Mouse (Mus musculus): ENCODE data around the gene Lsamp. TPM values are rescaled to one million over a fixed set of nuclear protein-coding genes. Genes with fewer than 3 reads are reported as not detected.

Gene Lsamp
- polyA plus RNA-seq, 1 experiment, result not detected

DNA sequence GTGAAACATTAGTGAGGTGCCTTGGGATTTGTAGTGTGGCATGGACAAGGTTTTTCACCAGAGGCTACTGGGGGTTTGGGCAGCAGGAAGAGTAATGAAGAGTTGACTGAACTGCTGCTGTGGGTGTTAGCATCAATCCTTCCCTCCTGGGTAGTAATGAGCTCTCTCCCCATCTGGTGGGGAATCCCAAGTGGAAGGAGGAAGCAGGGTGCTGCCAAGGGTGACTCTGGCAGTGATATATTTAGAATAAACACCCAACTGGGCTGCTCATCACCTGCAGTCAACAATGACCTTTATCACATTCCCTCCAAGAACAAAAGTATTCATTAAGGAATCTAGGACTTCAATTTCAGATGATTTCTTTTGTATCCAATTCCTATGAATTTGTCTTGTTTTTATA, 2064.0 kb downstream of the Lsamp start:
- TF ChIP-seq GATA1 (IDR thresholded peaks at IDR 0.05; ENCODE audit: low read length), result no peak

DNA sequence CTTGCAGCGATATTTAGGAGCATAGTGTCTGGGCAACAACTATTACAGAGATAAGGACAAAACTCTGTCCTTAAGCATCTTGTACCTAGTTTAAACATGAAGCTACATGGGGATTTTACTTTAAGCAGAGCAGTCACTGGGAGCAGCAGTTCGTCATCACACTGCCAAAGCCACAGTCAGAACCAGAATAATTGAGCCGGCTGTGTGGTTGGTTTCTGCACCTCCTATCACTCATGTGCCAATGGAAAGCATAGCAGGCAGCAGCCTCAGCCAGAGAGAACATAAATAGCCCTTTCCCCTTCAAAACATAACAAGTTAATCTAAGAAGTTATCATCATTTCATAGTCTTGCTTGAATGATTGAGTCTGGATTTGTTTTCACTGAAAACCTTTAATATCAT, 2075.8 kb downstream of the Lsamp start:
- TF ChIP-seq GATA1 (IDR thresholded peaks at IDR 0.05; ENCODE audit: low read length), result no peak

- no peak for TF ChIP-seq GATA1 (IDR thresholded peaks at IDR 0.05; ENCODE audit: low read length)
These were observed 2090.2 kb downstream of the Lsamp start for GRCm38 (mm10) chr16:42074325-42074724.

- no peak for TF ChIP-seq GATA1 (IDR thresholded peaks at IDR 0.05; ENCODE audit: low read length)
These were observed 2095.4 kb downstream of the Lsamp start for GRCm38 (mm10) chr16:42079573-42079972.

DNA sequence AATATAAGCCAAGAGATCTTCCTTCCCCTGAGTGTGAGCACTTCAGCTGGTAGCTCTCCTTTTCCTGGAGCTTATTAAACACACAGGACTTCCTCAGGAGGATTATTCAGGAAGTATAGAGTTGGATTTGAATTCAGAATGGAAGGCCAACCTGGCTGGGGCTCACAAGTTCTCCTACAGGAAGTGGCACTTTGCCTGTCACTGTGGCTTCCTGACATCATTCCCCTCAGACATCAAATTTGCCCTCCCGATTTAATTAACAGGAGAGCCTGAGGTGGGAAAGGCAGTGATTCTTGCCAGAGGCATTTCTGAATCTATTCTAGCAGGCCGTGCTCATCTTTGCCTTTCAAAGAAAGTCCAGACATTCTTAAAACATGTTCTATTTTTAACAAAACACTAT, 2097.4 kb downstream of the Lsamp start:
- TF ChIP-seq GATA1 (IDR thresholded peaks at IDR 0.05; ENCODE audit: low read length), result no peak

GRCm38 (mm10) chr16:42097510-42097909, 2113.3 kb downstream of the Lsamp start:
- no peak for TF ChIP-seq GATA1 (IDR thresholded peaks at IDR 0.05; ENCODE audit: low read length)

- TF ChIP-seq GATA1 (IDR thresholded peaks at IDR 0.05; ENCODE audit: low read length), result no peak
These were observed 2118.0 kb downstream of the Lsamp start for GRCm38 (mm10) chr16:42102186-42102585.

- TF ChIP-seq GATA1 (IDR thresholded peaks at IDR 0.05; ENCODE audit: low read length), result no peak
These were observed 2118.5 kb downstream of the Lsamp start for GRCm38 (mm10) chr16:42102635-42103034.

GRCm38 (mm10) chr16:42112251-42112650, 2128.1 kb downstream of the Lsamp start:
- no peak for TF ChIP-seq GATA1 (IDR thresholded peaks at IDR 0.05; ENCODE audit: low read length)

- no peak for TF ChIP-seq GATA1 (IDR thresholded peaks at IDR 0.05; ENCODE audit: low read length)
These were observed 2129.1 kb downstream of the Lsamp start for GRCm38 (mm10) chr16:42113246-42113645.

DNA sequence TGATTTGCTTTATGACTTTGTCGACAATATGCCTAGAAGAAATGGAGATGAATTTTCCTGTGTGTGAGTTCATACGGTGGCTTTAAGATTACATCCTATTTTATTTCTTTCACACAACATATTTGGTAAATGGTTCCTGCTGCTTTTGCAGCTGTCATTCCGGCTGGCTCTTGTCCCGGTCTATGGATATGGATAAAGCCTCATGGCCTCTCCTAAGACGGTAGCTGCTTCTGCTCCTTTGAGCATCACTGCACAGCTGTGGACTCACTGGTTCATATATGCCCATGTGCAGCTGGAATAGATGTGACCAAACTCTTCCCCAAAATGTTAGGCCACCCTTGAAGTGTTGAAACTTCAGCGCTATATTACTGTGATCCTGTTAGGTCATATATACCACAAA, 2137.6 kb downstream of the Lsamp start:
- TF ChIP-seq GATA1 (IDR thresholded peaks at IDR 0.05; ENCODE audit: low read length), result no peak

DNA sequence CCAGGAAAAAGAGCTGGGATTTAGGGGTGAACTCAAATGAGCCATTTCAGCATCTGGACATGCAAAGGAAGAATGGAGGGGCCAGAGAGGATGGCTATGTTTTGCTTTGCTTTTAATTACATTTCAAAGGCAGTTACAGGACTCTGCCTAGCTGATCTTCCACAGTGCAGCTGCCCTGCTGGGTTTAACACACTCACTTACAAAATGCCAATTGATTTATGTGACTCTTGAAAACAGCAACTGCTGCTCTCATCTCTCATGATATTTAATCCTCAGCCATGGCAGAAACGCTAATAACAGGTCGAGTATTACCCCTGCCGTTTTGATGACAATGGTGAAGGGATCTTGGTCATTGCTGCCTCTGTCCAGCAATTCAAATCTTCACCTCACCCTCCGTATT, 2139.7 kb downstream of the Lsamp start:
- no peak for TF ChIP-seq GATA1 (IDR thresholded peaks at IDR 0.05; ENCODE audit: low read length)

- TF ChIP-seq GATA1 (IDR thresholded peaks at IDR 0.05; ENCODE audit: low read length), result no peak
These were observed 2141.9 kb downstream of the Lsamp start for GRCm38 (mm10) chr16:42126061-42126460.

DNA sequence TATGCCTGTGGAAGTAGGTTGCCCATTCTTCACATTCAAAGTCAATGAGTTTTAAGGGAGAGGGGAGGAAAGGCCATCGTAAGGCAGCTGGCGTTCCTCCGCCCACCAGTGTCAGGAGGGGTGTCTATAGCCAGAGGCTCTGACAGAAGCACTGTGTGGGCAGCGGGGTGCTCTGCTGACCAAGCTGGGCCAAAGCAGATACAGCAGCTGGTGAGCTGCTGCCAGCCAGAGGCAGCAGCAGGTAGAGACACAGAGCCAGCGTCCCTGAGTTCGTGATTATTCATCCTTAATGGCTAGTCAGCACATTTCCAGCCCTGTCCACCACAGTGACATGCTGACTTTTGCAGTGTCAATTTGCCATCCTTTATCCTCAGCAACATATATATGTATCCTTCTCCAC, 2163.0 kb downstream of the Lsamp start:
- no peak for TF ChIP-seq GATA1 (IDR thresholded peaks at IDR 0.05; ENCODE audit: low read length)

GRCm38 (mm10) chr16:42149216-42149942, 2165.2 kb downstream of the Lsamp start:
- TF ChIP-seq GATA1 (IDR thresholded peaks at IDR 0.05; ENCODE audit: low read length), result no peak

- no peak for TF ChIP-seq GATA1 (IDR thresholded peaks at IDR 0.05; ENCODE audit: low read length)
These were observed 2168.5 kb downstream of the Lsamp start for GRCm38 (mm10) chr16:42152640-42153039.

DNA sequence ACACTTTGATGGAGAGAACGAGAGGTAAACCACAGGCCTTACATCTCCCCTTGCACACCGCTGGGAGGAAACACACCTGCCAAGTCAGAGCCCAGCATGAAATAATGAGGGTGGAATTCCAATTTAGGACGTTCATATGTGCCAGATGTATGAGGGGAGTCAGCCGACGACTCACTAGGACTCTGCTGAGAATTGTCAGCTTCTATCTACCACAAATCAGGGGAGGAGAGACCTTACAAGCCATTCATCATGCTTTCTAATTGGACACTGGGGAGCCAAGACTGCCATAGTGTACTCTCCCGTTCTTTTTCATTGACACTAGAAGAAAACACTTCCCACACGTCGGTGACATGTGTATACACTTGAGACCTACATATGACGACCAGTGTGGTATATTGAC, 2173.7 kb downstream of the Lsamp start:
- no peak for TF ChIP-seq GATA1 (IDR thresholded peaks at IDR 0.05; ENCODE audit: low read length)

DNA sequence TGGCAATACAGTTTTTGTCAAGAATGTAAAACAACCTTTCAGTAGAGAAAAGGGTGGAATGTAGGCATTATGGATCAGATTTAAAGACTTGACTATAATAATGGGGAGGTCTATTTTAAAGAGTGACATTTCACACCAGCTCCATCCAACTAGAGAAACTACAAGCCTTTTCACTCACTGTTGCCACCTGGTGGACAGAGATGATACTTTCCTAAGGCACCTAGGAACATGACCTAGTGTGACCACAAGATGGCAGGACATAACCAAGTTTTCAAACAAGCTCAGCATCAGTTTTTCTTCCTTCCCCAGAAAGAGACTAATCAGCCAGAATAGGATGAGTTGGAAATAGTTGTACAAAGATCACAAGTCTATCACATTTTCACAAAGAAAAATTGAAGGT, 2180.8 kb downstream of the Lsamp start:
- TF ChIP-seq GATA1 (IDR thresholded peaks at IDR 0.05; ENCODE audit: low read length), result no peak
